Mouse (Mus musculus): ENCODE results near the gene Osgin1. TPM values are rescaled to one million over a fixed set of nuclear protein-coding genes. Genes with fewer than 3 reads are reported as not detected.

Osgin1 gene
- polyA plus RNA-seq, 1 experiment, result not detected

DNA sequence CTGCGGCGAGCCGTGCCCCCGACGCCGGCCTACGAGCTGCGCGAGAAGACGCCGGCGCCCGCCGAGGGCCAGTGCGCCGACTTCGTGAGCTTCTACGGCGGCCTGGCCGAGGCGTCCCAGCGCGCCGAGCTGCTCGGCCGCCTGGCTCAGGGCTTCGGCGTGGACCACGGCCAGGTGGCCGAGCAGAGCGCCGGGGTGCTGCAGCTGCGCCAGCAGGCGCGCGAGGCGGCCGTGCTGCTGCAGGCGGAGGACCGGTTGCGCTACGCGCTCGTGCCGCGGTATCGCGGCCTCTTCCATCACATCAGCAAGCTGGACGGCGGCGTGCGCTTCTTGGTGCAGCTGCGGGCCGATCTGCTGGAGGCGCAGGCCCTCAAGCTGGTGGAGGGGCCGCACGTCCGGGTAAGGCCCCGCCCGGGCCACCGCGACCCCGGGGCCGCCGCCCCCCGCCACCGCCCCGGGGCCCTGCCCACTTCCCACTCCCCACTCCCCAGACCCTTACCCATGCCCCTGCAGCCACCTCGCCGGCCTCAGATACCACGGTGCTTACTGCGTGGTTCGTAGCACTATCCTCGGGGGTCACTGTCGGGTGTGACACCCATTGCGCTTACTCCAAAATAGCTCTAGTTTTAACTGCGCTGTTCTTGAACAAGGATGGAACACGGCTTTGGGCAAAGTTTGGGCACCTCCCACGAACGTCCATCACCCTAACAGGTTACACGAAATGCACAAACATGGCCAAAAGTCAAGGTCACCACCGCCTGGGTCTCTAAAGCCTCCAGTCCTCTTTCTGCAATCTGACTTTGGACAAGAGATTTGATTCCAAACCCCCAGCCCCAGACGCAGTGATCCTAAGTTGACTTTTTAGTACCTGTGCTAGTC is 38.6 kb upstream of the Osgin1 start:
- Histone ChIP-seq H3K27ac (ENCODE audit: insufficient read depth, low read length) (no peak overlapping the region), H3K27me3 (ENCODE audit: control insufficient read depth, insufficient read depth, low read length, poor library complexity, severe bottlenecking) (no peaks in the 10 kb centered on the region)

GRCm38 (mm10) chr8:119398558-119398957 is 35.4 kb upstream of the Osgin1 start:
- Histone ChIP-seq H3K27me3 (ENCODE audit: control insufficient read depth, insufficient read depth, low read length, poor library complexity, severe bottlenecking) (no peaks in the 10 kb centered on the region), H3K27ac (ENCODE audit: insufficient read depth, low read length) (no peak overlapping the region), H3K4me3 (ENCODE audit: low read depth, low read length) (no peak overlapping the region), H3K4me1 (ENCODE audit: control insufficient read depth, insufficient read depth, low read length) (no peaks in the 10 kb centered on the region), H3K36me3 (ENCODE audit: control insufficient read depth, insufficient read depth, low read length, poor library complexity, severe bottlenecking) (no peaks in the 10 kb centered on the region), H3K9ac (ENCODE audit: low read depth, poor library complexity, severe bottlenecking) (no peak overlapping the region), H3K9me3 (replicated peaks; ENCODE audit: control insufficient read depth, insufficient read depth, low read length, poor library complexity, severe bottlenecking) (no peaks in the 10 kb centered on the region)
- no peak for TF ChIP-seq CTCF (IDR thresholded peaks at IDR 0.05; ENCODE audit: low read depth, low read length)
- TF ChIP-seq EP300 (IDR thresholded peaks at IDR 0.05; ENCODE audit: insufficient read depth, low read depth, low read length), result no peak
- TF ChIP-seq POLR2A (IDR thresholded peaks at IDR 0.05; ENCODE audit: insufficient read depth, low read length), result no peak

More for the DNA sequence above, 38.6 kb upstream of the Osgin1 start:
- no peak for TF ChIP-seq POLR2A (IDR thresholded peaks at IDR 0.05; ENCODE audit: insufficient read depth, low read length)
- no peak for TF ChIP-seq CTCF (IDR thresholded peaks at IDR 0.05; ENCODE audit: low read depth, low read length)
- no peak for TF ChIP-seq EP300 (IDR thresholded peaks at IDR 0.05; ENCODE audit: insufficient read depth, low read depth, low read length)
- H3K4me1 ChIP-seq (ENCODE audit: control insufficient read depth, insufficient read depth, low read length), result no peaks in the 10 kb centered on the region
- peak overlapping the region; percentile 82 for H3K9ac ChIP-seq (ENCODE audit: low read depth, poor library complexity, severe bottlenecking)
- H3K4me3 ChIP-seq (ENCODE audit: low read depth, low read length), result peak overlapping the region; percentile 76
- H3K9me3 ChIP-seq (replicated peaks; ENCODE audit: control insufficient read depth, insufficient read depth, low read length, poor library complexity, severe bottlenecking), result no peaks in the 10 kb centered on the region
- H3K36me3 ChIP-seq (ENCODE audit: control insufficient read depth, insufficient read depth, low read length, poor library complexity, severe bottlenecking), result no peaks in the 10 kb centered on the region

DNA sequence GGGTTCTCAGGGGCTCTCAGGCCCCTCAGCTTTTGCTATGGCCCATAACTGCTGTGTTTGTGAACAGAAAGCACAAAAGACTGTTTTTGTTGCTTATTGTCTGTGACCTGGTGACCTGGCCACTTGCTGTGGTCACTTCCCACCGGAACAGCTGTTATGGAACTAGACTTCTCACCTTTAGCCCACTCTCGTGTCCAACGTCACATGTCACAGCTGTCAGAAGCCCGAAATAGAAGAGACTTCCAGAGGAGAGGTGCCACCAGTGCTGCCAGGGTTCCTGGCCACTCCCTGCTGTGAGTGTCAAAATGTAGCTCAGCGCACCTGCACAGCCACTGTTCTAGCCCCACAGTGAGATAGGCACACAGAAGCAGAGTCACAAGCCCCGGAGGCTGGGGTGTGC is 34.7 kb upstream of the Osgin1 start:
- TF ChIP-seq POLR2A (IDR thresholded peaks at IDR 0.05; ENCODE audit: insufficient read depth, low read length), result no peak
- Histone ChIP-seq H3K36me3 (ENCODE audit: control insufficient read depth, insufficient read depth, low read length, poor library complexity, severe bottlenecking) (no peaks in the 10 kb centered on the region), H3K4me1 (ENCODE audit: control insufficient read depth, insufficient read depth, low read length) (no peaks in the 10 kb centered on the region), H3K27me3 (ENCODE audit: control insufficient read depth, insufficient read depth, low read length, poor library complexity, severe bottlenecking) (no peaks in the 10 kb centered on the region), H3K9me3 (replicated peaks; ENCODE audit: control insufficient read depth, insufficient read depth, low read length, poor library complexity, severe bottlenecking) (no peaks in the 10 kb centered on the region), H3K4me3 (ENCODE audit: low read depth, low read length) (no peak overlapping the region), H3K27ac (ENCODE audit: insufficient read depth, low read length) (no peak overlapping the region), H3K9ac (ENCODE audit: low read depth, poor library complexity, severe bottlenecking) (no peak overlapping the region)

- H3K27ac ChIP-seq (ENCODE audit: insufficient read depth, low read length), result no peak overlapping the region
- TF ChIP-seq CTCF (IDR thresholded peaks at IDR 0.05; ENCODE audit: low read depth, low read length) (no peak), POLR2A (IDR thresholded peaks at IDR 0.05; ENCODE audit: insufficient read depth, low read length) (no peak), EP300 (IDR thresholded peaks at IDR 0.05; ENCODE audit: insufficient read depth, low read depth, low read length) (no peak)
- no peak overlapping the region for H3K4me3 ChIP-seq (ENCODE audit: low read depth, low read length)
- no peak overlapping the region for H3K9ac ChIP-seq (ENCODE audit: low read depth, poor library complexity, severe bottlenecking)
- H3K4me1 ChIP-seq (ENCODE audit: control insufficient read depth, insufficient read depth, low read length), result no peaks in the 10 kb centered on the region
- no peaks in the 10 kb centered on the region for H3K9me3 ChIP-seq (replicated peaks; ENCODE audit: control insufficient read depth, insufficient read depth, low read length, poor library complexity, severe bottlenecking)
- H3K27me3 ChIP-seq (ENCODE audit: control insufficient read depth, insufficient read depth, low read length, poor library complexity, severe bottlenecking), result no peaks in the 10 kb centered on the region
- H3K36me3 ChIP-seq (ENCODE audit: control insufficient read depth, insufficient read depth, low read length, poor library complexity, severe bottlenecking), result no peaks in the 10 kb centered on the region
Measured at GRCm38 (mm10) chr8:119400122-119400671, 33.7 kb upstream of the Osgin1 start.

GRCm38 (mm10) chr8:119400904-119401303 is 33.0 kb upstream of the Osgin1 start:
- Histone ChIP-seq H3K27me3 (ENCODE audit: control insufficient read depth, insufficient read depth, low read length, poor library complexity, severe bottlenecking) (no peaks in the 10 kb centered on the region), H3K36me3 (ENCODE audit: control insufficient read depth, insufficient read depth, low read length, poor library complexity, severe bottlenecking) (no peaks in the 10 kb centered on the region), H3K9me3 (replicated peaks; ENCODE audit: control insufficient read depth, insufficient read depth, low read length, poor library complexity, severe bottlenecking) (no peaks in the 10 kb centered on the region), H3K27ac (ENCODE audit: insufficient read depth, low read length) (no peak overlapping the region), H3K4me1 (ENCODE audit: control insufficient read depth, insufficient read depth, low read length) (no peaks in the 10 kb centered on the region), H3K9ac (ENCODE audit: low read depth, poor library complexity, severe bottlenecking) (no peak overlapping the region), H3K4me3 (ENCODE audit: low read depth, low read length) (no peak overlapping the region)
- TF ChIP-seq EP300 (IDR thresholded peaks at IDR 0.05; ENCODE audit: insufficient read depth, low read depth, low read length) (no peak), CTCF (IDR thresholded peaks at IDR 0.05; ENCODE audit: low read depth, low read length) (no peak), POLR2A (IDR thresholded peaks at IDR 0.05; ENCODE audit: insufficient read depth, low read length) (no peak)

DNA sequence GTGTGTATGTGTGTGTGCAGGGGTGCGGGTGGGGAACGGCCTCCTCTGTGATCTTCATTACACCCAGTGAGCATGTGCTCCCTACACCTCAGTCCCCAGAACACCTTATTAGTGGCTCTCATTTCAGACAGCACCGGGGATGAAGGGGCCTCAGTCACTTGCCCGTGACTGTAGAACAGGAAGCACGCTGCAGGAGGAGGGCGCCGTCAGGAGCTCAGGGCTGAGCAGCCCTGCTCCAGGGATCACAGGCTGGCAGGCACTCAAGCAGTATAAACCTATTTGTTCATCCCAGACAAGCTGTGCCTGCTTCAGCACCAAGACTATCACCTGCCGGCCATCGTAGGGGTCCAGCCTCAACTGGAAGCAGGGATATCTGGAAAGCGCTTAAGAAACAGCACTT is 30.0 kb upstream of the Osgin1 start:
- no peaks in the 10 kb centered on the region for H3K27me3 ChIP-seq (ENCODE audit: control insufficient read depth, insufficient read depth, low read length, poor library complexity, severe bottlenecking)
- H3K4me1 ChIP-seq (ENCODE audit: control insufficient read depth, insufficient read depth, low read length), result no peaks in the 10 kb centered on the region
- H3K4me3 ChIP-seq (ENCODE audit: low read depth, low read length), result no peak overlapping the region
- no peak overlapping the region for H3K9ac ChIP-seq (ENCODE audit: low read depth, poor library complexity, severe bottlenecking)
- no peak overlapping the region for H3K27ac ChIP-seq (ENCODE audit: insufficient read depth, low read length)
- no peaks in the 10 kb centered on the region for H3K9me3 ChIP-seq (replicated peaks; ENCODE audit: control insufficient read depth, insufficient read depth, low read length, poor library complexity, severe bottlenecking)
- H3K36me3 ChIP-seq (ENCODE audit: control insufficient read depth, insufficient read depth, low read length, poor library complexity, severe bottlenecking), result no peaks in the 10 kb centered on the region
- no peak for TF ChIP-seq POLR2A (IDR thresholded peaks at IDR 0.05; ENCODE audit: insufficient read depth, low read length)
- no peak for TF ChIP-seq CTCF (IDR thresholded peaks at IDR 0.05; ENCODE audit: low read depth, low read length)
- no peak for TF ChIP-seq EP300 (IDR thresholded peaks at IDR 0.05; ENCODE audit: insufficient read depth, low read depth, low read length)
